Mouse (Mus musculus): ENCODE results near the gene Krt34. TPM values are rescaled to one million over a fixed set of nuclear protein-coding genes. Genes with fewer than 3 reads are reported as not detected.
A peak's percentile ranks its signal among the peaks of the same experiment; 100 is the strongest.

Krt34 gene
- polyA plus RNA-seq, 1 experiment from 2014 or later: not detected

- H3K27ac ChIP-seq: no peak overlapping the region
- 69% methylated on average over 5 of the region's 5 CpGs for WGBS
- DNase-seq (ENCODE audit: low spot score): no peak
- H3K36me3 ChIP-seq (ENCODE audit: insufficient read depth, low read length): no peaks in the 10 kb centered on the region
- H3K9ac ChIP-seq (ENCODE audit: low read depth, low read length): no peak overlapping the region
- no peaks in the 10 kb centered on the region for H3K9me3 ChIP-seq (replicated peaks; ENCODE audit: low read length)
- no peak for TF ChIP-seq CTCF (IDR thresholded peaks at IDR 0.05; ENCODE audit: low read depth)
- no peak for ATAC-seq (replicated peaks; ENCODE audit: low FRiP score, low read depth)
- no peaks in the 10 kb centered on the region for H3K4me1 ChIP-seq (replicated peaks; ENCODE audit: insufficient read depth, low read length)
- no peak overlapping the region for H3K4me2 ChIP-seq (ENCODE audit: low read length)
- H3K4me3 ChIP-seq (replicated peaks; ENCODE audit: low read depth, low read length): no peak overlapping the region
- H3K27me3 ChIP-seq (ENCODE audit: insufficient read depth, low read length): no peaks in the 10 kb centered on the region
Observed at GRCm38 (mm10) chr11:100021438-100021837, 19.9 kb downstream of the Krt34 start.

GRCm38 (mm10) chr11:100019466-100019865 lies 21.9 kb downstream of the Krt34 start:
- H3K4me1 ChIP-seq (replicated peaks; ENCODE audit: insufficient read depth, low read length): no peaks in the 10 kb centered on the region
- no peak overlapping the region for H3K27ac ChIP-seq
- H3K36me3 ChIP-seq (ENCODE audit: insufficient read depth, low read length): no peaks in the 10 kb centered on the region
- H3K27me3 ChIP-seq (ENCODE audit: insufficient read depth, low read length): no peaks in the 10 kb centered on the region
- no peak for TF ChIP-seq CTCF (IDR thresholded peaks at IDR 0.05; ENCODE audit: low read depth)
- no peak overlapping the region for H3K4me2 ChIP-seq (ENCODE audit: low read length)
- H3K9ac ChIP-seq (ENCODE audit: low read depth, low read length): no peak overlapping the region
- DNase-seq (ENCODE audit: low spot score): no peak
- ATAC-seq (replicated peaks; ENCODE audit: low FRiP score, low read depth): no peak
- H3K4me3 ChIP-seq (replicated peaks; ENCODE audit: low read depth, low read length): no peak overlapping the region
- no peaks in the 10 kb centered on the region for H3K9me3 ChIP-seq (replicated peaks; ENCODE audit: low read length)
- 79% methylated on average over 1 of the region's 1 CpGs for WGBS

GRCm38 (mm10) chr11:100016112-100016511 lies 25.2 kb downstream of the Krt34 start, which contains the start of gene Krt33a:
Gene Krt33a, minus strand, starts transcription at chr11:100016212.
- DNase-seq (ENCODE audit: low spot score) (no peak), ATAC-seq (replicated peaks; ENCODE audit: low FRiP score, low read depth) (no peak)
- Histone ChIP-seq H3K27ac (no peak within 1 kb of the TSS), H3K4me1 (replicated peaks; ENCODE audit: insufficient read depth, low read length) (no peaks in the 10 kb centered on the region), H3K4me2 (ENCODE audit: low read length) (no peak within 1 kb of the TSS), H3K9me3 (replicated peaks; ENCODE audit: low read length) (no peaks in the 10 kb centered on the region), H3K9ac (ENCODE audit: low read depth, low read length) (no peak within 1 kb of the TSS), H3K4me3 (replicated peaks; ENCODE audit: low read depth, low read length) (no peak within 1 kb of the TSS), H3K36me3 (ENCODE audit: insufficient read depth, low read length) (no peaks in the 10 kb centered on the region), H3K27me3 (ENCODE audit: insufficient read depth, low read length) (no peaks in the 10 kb centered on the region)
- WGBS: 68% methylated on average over 4 of the region's 4 CpGs
- TF ChIP-seq CTCF (IDR thresholded peaks at IDR 0.05; ENCODE audit: low read depth): no peak

GRCm38 (mm10) chr11:100013691-100014171 lies 27.6 kb downstream of the Krt34 start:
- H3K27me3 ChIP-seq (ENCODE audit: insufficient read depth, low read length): no peaks in the 10 kb centered on the region
- H3K4me1 ChIP-seq (replicated peaks; ENCODE audit: insufficient read depth, low read length): no peaks in the 10 kb centered on the region
- H3K4me3 ChIP-seq (replicated peaks; ENCODE audit: low read depth, low read length): no peak overlapping the region
- H3K9ac ChIP-seq (ENCODE audit: low read depth, low read length): no peak overlapping the region
- ATAC-seq (replicated peaks; ENCODE audit: low FRiP score, low read depth) (no peak), DNase-seq (ENCODE audit: low spot score) (no peak)
- H3K27ac ChIP-seq: no peak overlapping the region
- H3K36me3 ChIP-seq (ENCODE audit: insufficient read depth, low read length): no peaks in the 10 kb centered on the region
- 60% methylated on average over 4 of the region's 4 CpGs for WGBS
- H3K4me2 ChIP-seq (ENCODE audit: low read length): no peak overlapping the region
- H3K9me3 ChIP-seq (replicated peaks; ENCODE audit: low read length): no peaks in the 10 kb centered on the region
- TF ChIP-seq CTCF (IDR thresholded peaks at IDR 0.05; ENCODE audit: low read depth): no peak

- Histone ChIP-seq H3K36me3 (ENCODE audit: insufficient read depth, low read length) (no peaks in the 10 kb centered on the region), H3K4me2 (ENCODE audit: low read length) (no peak overlapping the region), H3K9me3 (replicated peaks; ENCODE audit: low read length) (no peaks in the 10 kb centered on the region), H3K4me3 (replicated peaks; ENCODE audit: low read depth, low read length) (no peak overlapping the region), H3K27ac (no peak overlapping the region), H3K4me1 (replicated peaks; ENCODE audit: insufficient read depth, low read length) (no peaks in the 10 kb centered on the region), H3K9ac (ENCODE audit: low read depth, low read length) (no peak overlapping the region), H3K27me3 (ENCODE audit: insufficient read depth, low read length) (no peaks in the 10 kb centered on the region)
- TF ChIP-seq CTCF (IDR thresholded peaks at IDR 0.05; ENCODE audit: low read depth): no peak
- WGBS: 40% methylated on average over 5 of the region's 5 CpGs
- no peak for ATAC-seq (replicated peaks; ENCODE audit: low FRiP score, low read depth)
- peak; percentile 56 for DNase-seq (ENCODE audit: low spot score)
Observed at GRCm38 (mm10) chr11:100010682-100011081, 30.7 kb downstream of the Krt34 start.

- H3K9ac ChIP-seq (ENCODE audit: low read depth, low read length): no peak overlapping the region
- no peak for TF ChIP-seq CTCF (IDR thresholded peaks at IDR 0.05; ENCODE audit: low read depth)
- H3K9me3 ChIP-seq (replicated peaks; ENCODE audit: low read length): no peaks in the 10 kb centered on the region
- DNase-seq (ENCODE audit: low spot score) (no peak), ATAC-seq (replicated peaks; ENCODE audit: low FRiP score, low read depth) (no peak)
- WGBS: 90% methylated on average over 5 of the region's 5 CpGs
- no peak overlapping the region for H3K4me3 ChIP-seq (replicated peaks; ENCODE audit: low read depth, low read length)
- H3K27ac ChIP-seq: no peak overlapping the region
- no peak overlapping the region for H3K4me2 ChIP-seq (ENCODE audit: low read length)
- H3K36me3 ChIP-seq (ENCODE audit: insufficient read depth, low read length): no peaks in the 10 kb centered on the region
- no peaks in the 10 kb centered on the region for H3K4me1 ChIP-seq (replicated peaks; ENCODE audit: insufficient read depth, low read length)
- no peaks in the 10 kb centered on the region for H3K27me3 ChIP-seq (ENCODE audit: insufficient read depth, low read length)
Observed at GRCm38 (mm10) chr11:100008336-100008735, 33.0 kb downstream of the Krt34 start.

GRCm38 (mm10) chr11:100006624-100007023 lies 34.7 kb downstream of the Krt34 start:
- no peaks in the 10 kb centered on the region for H3K27me3 ChIP-seq (ENCODE audit: insufficient read depth, low read length)
- no peaks in the 10 kb centered on the region for H3K4me1 ChIP-seq (replicated peaks; ENCODE audit: insufficient read depth, low read length)
- no peak overlapping the region for H3K4me3 ChIP-seq (replicated peaks; ENCODE audit: low read depth, low read length)
- no peaks in the 10 kb centered on the region for H3K9me3 ChIP-seq (replicated peaks; ENCODE audit: low read length)
- H3K9ac ChIP-seq (ENCODE audit: low read depth, low read length): no peak overlapping the region
- TF ChIP-seq CTCF (IDR thresholded peaks at IDR 0.05; ENCODE audit: low read depth): peak; percentile 48; the same call in 1 of the 2 replicates
- ATAC-seq (replicated peaks; ENCODE audit: low FRiP score, low read depth): no peak
- no peak for DNase-seq (ENCODE audit: low spot score)
- WGBS: 63% methylated on average over 3 of the region's 3 CpGs
- no peak overlapping the region for H3K4me2 ChIP-seq (ENCODE audit: low read length)
- H3K27ac ChIP-seq: no peak overlapping the region
- no peaks in the 10 kb centered on the region for H3K36me3 ChIP-seq (ENCODE audit: insufficient read depth, low read length)
